Mouse (Mus musculus) megakaryocyte, adult 5-6 weeks (primary cell): ENCODE measurements around the gene Dnaaf2. TPM values are rescaled to one million over a fixed set of nuclear protein-coding genes. Genes with fewer than 3 reads are reported as not detected.
"Not testable (repeated sequence)": the region's sequence is repeated elsewhere in the genome, so short reads cannot be mapped to it uniquely, and the experiment has no call there.

ENCODE experiments used
- ATAC-seq: 2 replicates; pipeline ENCODE4 v1.8.0; 2016; ENCODE audit warnings: mild to moderate bottlenecking, inconsistent platforms; ENCODE audit not compliant: poor library complexity, severe bottlenecking
- total RNA-seq, 2 experiments: library from RNA; stranded (forward) in 1 of 2; stranded (reverse) in 1 of 2; fragments of 153-499, 151-499 nt in 1 of 2; fragments of 221-1000, 200-1000 nt in 1 of 2; gene quantifications; 2 replicates each; pipeline versions ENCODE4 v1.2.3 to v1.2.4; 2015 to 2017

The Dnaaf2 gene
- total RNA-seq, 2 experiments from 2014 or later: 3.5 to 4.4 TPM

DNA sequence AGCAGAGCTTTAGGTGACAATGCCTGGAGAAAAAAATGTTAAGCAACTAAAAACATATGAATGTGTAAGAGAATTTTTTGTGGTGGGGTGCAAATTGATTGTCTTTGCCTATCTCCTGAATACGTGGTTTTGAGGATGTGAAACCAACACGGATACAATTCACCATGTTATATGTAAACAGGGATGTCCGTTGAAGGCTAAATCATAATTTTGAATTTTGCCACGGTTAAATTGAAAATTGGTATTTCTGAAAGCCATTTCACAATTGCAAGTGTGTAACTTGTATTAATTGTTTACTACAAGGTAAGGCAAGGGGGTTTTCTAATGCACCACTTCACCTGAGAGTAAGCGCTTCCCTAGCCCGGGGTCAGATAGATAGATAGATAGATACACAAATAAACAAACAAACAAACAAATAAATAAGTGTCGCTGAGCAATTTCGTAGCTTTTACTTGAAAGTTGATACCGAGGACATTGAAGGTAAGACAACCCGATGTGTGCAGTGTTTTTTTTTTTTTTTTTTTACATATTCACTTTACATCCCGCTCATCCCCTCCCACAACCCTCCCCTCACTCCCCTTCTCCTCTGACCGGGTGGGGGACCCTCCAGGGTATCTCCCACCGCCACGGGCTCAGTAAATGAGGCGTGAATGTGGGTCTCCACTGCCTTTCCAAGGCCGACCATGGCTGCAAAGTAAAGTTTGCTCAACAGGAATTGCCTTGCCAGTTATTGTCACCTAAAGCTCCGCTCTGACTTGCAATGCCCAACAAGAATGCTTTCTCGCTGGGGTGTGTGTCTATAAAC is 30.4 kb downstream of the Dnaaf2 start:
- ATAC-seq: peak; percentile 4; the same call in 1 of the 2 replicates

DNA sequence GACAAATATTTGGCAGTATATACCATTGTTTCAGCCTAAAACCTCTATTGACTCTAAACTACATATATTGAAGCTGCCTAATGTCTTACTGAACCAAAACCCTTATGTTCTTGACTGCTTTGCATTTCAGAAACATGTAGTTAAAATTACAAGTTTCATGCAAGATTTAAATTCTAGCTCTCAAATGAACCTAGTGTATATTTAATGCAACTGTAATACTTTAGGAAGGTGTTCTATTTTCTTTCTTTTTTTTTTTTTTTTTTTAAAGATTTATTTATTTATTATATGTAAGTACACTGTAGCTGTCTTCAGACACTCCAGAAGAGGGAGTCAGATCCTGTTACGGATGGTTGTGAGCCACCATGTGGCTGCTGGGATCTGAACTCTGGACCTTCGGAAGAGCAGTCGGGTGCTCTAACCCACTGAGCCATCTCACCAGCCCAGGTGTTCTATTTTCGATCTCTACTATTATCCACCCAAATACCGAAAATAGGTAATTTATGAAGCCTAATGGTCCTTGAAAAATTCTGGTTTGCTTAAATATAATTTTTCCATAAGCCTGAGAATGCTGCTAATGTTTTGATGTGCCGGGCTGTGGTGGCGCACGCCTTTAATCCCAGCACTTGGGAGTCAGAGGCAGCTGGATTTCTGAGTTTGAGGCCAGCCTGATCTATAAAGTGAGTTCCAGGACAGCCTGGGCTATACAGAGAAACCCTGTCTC is 31.2 kb downstream of the Dnaaf2 start:
- not testable (repeated sequence) for ATAC-seq

DNA sequence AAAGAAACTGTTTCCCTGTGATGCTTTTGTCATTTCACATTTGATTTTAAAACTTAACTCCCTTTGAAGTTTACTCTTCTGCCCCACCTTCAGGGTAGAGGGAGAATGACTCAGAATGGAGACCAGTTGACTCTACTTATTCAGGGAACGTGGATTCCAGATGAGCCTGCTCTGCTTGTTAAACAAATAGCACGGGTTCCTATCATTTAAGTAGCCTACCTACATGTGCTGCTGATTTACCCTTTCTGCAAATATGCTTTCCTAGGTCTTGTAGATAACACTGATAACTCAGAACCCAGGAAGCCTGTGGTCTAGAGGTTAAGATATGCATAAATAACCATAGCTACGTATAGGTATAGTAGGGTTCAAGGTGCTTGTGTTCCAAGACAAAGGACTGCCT is 33.3 kb downstream of the Dnaaf2 start:
- no peak for ATAC-seq

DNA sequence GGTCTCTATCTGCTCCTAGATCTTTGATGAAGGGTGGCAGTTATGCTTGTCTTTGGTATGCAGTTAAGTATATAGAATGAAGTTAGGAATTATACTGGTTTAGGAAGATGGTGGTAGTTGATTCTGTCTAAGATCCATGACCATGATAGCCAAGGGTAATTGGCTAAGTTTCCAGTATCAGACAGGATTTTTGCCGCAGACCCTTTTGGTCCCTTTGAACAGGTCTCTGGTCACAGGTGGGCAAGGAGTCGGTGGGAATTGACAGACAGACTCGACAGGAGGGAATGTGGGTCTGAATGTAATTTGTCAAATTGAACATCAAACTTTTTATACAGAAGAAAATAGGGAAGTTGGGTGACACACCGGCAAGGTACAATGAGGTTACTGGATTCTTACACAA is 34.6 kb downstream of the Dnaaf2 start:
- ATAC-seq: not testable (repeated sequence)

DNA sequence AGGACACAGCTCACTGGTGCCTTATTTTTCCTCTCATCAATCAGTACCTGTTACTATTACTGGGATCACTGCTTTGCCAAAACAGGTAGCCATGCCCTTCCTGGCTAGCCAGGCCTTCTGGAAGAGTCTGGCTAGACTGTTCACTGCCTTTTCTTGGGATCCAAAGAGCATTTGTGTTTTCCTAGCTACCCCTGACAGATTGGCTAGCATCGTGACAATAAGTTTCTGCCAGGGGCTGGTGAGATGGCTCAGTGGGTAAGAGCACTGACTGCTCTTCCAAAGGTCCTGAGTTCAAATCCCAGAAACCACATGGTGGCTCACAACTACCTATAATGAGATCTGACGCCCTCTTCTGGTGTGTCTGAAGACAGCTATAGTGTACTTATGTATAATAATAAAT is 37.6 kb downstream of the Dnaaf2 start:
- not testable (repeated sequence) for ATAC-seq

DNA sequence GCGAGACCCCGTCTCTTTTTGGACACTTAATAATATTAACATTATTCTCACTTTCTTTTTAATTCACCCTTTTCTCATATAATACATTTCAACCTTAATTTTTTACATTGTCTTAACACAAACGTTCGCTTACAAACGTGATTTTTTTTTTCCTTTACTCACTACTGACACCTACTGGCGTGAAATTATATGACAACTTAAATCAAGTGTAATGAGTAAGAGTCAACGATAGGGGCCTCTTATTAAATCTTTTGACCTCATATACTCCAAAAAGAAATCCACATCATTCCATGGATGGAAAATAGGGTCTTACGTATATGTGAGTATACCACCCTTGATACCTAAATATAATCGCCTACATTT is 38.7 kb downstream of the Dnaaf2 start:
- peak; percentile 67 for ATAC-seq

DNA sequence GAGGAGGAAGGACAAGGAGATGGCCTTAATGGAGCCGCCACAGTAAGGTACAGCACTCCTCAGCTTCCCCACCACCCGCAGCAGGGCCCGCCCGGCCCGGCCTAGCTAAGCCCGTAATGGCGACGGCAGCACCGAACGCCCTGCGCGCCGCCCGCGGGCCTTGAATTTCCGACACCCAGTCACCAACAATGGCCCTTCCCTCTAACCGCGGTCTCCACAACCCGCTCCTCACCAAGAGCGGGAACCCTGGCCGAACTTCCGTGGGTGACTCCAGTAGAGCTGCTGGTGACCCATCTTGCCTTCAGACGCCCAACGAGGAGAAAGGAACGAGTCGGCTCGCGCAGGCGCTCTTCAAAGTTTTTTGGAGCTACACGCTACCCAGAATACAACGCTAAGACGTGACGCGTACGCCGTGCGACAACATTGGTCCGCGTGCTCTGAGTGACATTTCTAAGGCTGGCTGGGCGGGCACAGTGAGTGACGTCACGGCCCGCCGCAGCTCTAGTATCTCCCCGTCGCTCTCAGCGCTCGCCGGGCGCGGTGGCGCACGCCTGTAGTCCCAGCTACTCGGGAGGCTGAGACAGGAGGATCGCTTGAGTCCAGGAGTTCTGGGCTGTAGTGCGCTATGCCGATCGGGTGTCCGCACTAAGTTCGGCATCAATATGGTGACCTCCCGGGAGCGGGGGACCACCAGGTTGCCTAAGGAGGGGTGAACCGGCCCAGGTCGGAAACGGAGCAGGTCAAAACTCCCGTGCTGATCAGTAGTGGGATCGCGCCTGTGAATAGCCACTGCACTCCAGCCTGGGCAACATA is 39.3 kb downstream of the Dnaaf2 start, which contains the start of gene Rps29:
Gene Rps29, minus strand, starts transcription at position 422 of the 813 bp plus-strand sequence.
- ATAC-seq: peak; percentile 93

DNA sequence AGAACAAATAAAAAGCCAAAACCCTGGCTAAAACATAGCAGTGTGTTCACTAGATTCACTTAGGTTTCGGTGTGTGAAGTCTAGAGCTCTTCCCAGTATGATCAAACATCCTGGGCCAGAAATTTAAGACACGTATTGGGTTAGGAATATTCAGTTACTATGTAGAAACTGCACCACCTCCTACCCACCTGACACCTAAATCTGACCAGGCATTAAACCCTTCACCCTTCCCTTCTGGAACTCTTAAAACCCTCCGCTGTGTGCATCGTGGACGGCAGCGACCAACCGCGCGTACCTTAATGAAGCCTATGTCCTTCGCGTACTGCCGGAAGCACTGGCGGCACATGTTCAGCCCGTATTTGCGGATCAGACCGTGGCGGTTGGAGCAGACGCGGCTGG is 39.9 kb downstream of the Dnaaf2 start:
- ATAC-seq: 0 out of 2 replicates have a peak, but pooled peaks have one; percentile 1

DNA sequence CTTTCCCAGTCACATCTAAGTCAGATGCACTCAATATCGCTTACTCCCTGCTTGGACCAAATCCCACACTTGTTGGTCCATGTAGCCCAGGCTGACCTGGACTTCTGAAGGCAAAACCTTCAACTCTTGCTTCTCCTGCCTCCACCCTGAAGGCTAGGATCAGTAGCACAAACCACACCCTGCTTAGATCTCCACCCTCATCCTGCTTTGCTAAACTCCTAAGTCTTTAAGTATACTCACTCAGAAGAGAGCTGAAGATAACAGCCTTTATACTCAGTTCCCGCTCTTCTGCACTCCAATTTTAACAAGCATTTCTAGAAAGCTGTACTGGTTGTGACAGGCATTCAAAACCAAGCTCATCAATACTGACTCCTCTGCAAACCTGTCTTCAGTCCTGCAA is 41.1 kb downstream of the Dnaaf2 start:
- ATAC-seq: no peak

DNA sequence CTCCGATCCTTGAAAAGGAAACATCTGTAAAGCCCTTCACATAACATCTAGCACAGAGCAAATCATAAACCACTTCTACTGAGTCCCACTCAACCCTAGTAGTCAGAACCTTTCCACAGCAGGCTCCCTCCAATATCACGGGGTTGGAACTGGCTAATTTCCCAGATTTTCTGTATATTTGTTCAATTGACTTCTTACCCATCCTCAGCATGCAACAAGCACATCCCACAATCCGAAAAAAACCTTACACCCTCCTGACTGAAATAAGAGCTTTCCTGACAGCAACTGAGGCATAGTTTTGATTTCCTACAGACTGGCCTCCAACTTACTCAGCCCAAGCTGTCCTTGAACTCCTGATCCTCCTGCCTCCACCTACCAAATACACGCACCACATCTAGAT is 41.8 kb downstream of the Dnaaf2 start:
- no peak for ATAC-seq

DNA sequence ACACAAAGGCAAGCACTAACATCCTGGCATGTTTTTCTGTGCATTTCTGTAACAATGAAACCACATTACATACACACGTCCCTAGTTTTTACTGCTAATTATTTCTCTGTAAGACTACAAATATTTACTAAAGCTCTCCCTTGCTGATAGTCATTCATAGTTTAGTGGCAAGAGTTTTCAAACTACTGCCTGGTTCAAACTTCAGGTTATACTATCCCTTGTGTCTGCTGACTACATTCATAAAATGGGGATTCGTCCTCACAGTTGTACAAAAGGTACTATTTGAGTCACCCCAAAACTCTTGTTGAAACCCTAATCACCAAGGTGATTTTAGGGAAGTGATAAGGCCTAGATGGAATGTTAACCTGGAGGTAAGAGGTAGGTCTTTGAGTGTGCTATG is 42.3 kb downstream of the Dnaaf2 start:
- ATAC-seq: no peak

DNA sequence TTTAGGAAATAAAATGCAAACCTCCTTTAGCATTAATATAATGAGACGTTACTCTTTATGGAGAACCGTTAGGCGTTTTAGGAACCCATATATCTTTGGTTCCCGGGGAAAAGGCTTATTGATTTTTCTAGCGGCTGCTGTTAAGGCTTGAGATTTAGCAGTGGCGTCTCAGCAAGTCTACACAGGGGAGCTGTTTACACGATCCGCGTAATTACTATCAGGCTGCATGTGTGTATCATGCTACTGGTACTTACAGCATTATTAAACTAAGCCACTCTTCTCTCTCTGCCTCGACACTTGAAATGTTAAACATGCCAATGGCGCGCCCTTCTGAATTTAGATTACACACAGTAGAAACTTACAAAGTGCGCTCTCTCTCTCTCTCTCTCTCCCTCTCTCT is 48.2 kb downstream of the Dnaaf2 start:
- no peak for ATAC-seq

DNA sequence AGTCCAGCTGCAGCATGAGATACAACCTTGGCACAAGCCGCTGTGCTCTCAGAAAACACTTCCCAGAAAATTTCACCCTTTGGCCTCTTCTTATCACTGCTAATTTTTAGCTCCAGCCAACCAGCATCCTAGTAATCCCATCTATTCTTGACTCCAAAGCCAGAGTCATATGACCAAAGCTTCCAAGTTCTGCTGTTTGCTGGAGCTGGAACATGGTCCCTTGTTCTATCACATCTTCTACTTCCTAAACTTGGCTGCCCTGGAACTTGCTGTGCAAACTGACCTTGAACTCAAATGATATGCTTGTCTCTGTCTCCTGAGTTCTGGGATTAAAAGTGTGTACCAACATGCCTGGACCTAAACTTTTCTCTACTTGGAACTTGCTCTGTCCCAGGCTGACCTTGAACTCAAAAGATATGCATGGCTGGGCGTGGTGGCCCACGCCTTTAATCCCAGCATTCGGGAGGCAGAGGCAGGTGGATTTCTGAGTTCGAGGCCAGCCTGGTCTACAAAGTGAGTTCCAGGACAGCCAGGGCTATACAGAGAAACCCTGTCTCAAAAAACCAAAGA is 51.0 kb downstream of the Dnaaf2 start:
- no peak for ATAC-seq

DNA sequence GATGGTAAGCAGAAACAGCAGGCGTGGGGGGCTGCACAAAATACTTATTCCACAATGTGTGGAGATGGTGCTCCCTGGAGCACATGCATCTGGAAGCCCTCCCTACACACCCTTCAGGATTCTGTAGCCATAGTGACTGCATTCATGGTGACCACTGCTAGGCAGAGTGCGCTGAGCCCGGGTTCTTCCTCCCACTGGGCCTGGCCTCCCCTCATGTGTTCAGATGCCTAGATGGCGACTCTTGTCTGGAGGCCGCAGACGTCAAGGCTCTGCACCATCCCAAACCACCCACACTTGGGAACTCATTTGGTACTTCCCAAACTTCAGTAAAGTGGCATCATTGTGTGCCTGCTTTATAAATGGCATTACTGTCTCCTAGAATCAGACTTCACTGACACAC is 54.8 kb downstream of the Dnaaf2 start:
- ATAC-seq: no peak

DNA sequence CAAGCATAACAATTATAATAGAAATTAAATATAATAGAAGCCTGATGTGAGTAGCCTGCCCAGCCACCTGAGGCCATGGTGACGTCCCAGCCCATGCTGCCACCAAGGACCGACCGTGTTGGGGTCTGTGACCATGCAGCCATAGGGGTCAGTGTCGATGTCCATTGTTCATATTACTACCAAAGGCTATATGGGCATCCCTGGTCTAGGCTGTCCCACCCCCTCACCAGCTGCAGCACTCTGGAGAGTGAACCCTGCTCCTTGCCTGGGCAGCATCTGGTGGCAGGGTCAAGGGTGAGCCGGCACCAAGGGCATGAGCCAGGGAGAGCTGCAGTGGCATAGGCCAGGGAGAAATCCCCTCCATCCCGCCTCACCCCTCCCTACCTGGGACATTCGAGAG is 58.4 kb downstream of the Dnaaf2 start:
- ATAC-seq: no peak

DNA sequence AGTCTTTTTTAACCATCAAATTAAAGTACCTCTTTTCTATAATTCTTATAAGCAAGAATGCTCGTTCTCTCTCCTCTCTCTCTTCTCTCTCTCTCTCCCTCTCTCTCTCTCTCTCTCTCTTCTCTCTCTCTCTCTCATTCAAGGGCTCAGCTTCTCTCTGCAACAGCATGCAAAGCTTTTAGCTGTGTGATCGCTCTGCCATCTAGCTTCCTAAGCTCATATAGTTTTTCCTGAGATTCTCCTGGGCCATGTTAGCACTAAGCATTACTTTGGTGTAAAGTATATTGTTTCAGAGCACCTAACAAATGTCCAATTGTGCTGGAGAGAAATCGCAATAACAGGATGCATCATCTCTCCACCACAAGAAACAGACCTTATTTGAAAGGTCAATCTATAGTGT is 59.0 kb downstream of the Dnaaf2 start:
- no peak for ATAC-seq

Other genes with a start within 250 kb of the Dnaaf2 start
- 1,804 and 2,132 TPM in 2 replicates for gene Rps29, start 39.2 kb downstream of the Dnaaf2 start, total RNA-seq (2015)
- gene Rps29, start 39.2 kb downstream of the Dnaaf2 start, total RNA-seq (2017): 1,670 and 2,037 TPM in 2 replicates
- 23.3 and 27.6 TPM in 2 replicates for gene Lrr1, start 29.6 kb downstream of the Dnaaf2 start, total RNA-seq (2015)
- 13.3 and 13.7 TPM in 2 replicates for gene Lrr1, start 29.6 kb downstream of the Dnaaf2 start, total RNA-seq (2017)
- 691 and 759 TPM in 2 replicates for gene Rpl36al, start 14.3 kb downstream of the Dnaaf2 start, total RNA-seq (2015)
- gene Rpl36al, start 14.3 kb downstream of the Dnaaf2 start, total RNA-seq (2017): 982 and 1,157 TPM in 2 replicates
- gene Mgat2, start 14.3 kb downstream of the Dnaaf2 start, total RNA-seq (2015): 82.9 and 91.6 TPM in 2 replicates
- 89.3 and 91.9 TPM in 2 replicates for gene Mgat2, start 14.3 kb downstream of the Dnaaf2 start, total RNA-seq (2017)
- gene Gm49383, start 1.3 kb downstream of the Dnaaf2 start, total RNA-seq (2015): 1.8 and 4.7 TPM in 2 replicates
- 18.6 and 18.8 TPM in 2 replicates for gene Gm49383, start 1.3 kb downstream of the Dnaaf2 start, total RNA-seq (2017)
- gene Gm49384, start 5.8 kb upstream of the Dnaaf2 start, total RNA-seq (2015): 8.8 and 19.8 TPM in 2 replicates
- gene Gm49384, start 5.8 kb upstream of the Dnaaf2 start, total RNA-seq (2017): 8.3 and 12.8 TPM in 2 replicates
- gene Pole2, start 29.8 kb upstream of the Dnaaf2 start, total RNA-seq (2015): 35.6 and 50.8 TPM in 2 replicates
- 22.5 and 31.2 TPM in 2 replicates for gene Pole2, start 29.8 kb upstream of the Dnaaf2 start, total RNA-seq (2017)
- gene Klhdc1, start 42.7 kb upstream of the Dnaaf2 start, total RNA-seq (2015): 0.91 and 3.5 TPM in 2 replicates
- 2.9 and 5.1 TPM in 2 replicates for gene Klhdc1, start 42.7 kb upstream of the Dnaaf2 start, total RNA-seq (2017)
- 35.7 and 38.6 TPM in 2 replicates for gene Klhdc2, start 98.3 kb upstream of the Dnaaf2 start, total RNA-seq (2015)
- 34.6 and 36.8 TPM in 2 replicates for gene Klhdc2, start 98.3 kb upstream of the Dnaaf2 start, total RNA-seq (2017)
- 43.7 and 44.6 TPM in 2 replicates for gene Nemf, start 158.7 kb upstream of the Dnaaf2 start, total RNA-seq (2015)
- 67.3 and 79.7 TPM in 2 replicates for gene Nemf, start 158.7 kb upstream of the Dnaaf2 start, total RNA-seq (2017)
- 78.8 and 94.8 TPM in 2 replicates for gene Arf6, start 173.7 kb upstream of the Dnaaf2 start, total RNA-seq (2015)
- gene Arf6, start 173.7 kb upstream of the Dnaaf2 start, total RNA-seq (2017): 125 and 133 TPM in 2 replicates
- not detected in 2 replicates for gene Gm9887, start 174.0 kb upstream of the Dnaaf2 start, total RNA-seq (2015)
- not detected in 2 replicates for gene Gm9887, start 174.0 kb upstream of the Dnaaf2 start, total RNA-seq (2017)